Mouse (Mus musculus) G1E (cell line): ENCODE measurements around the gene Zswim1. TPM values are rescaled to one million over a fixed set of nuclear protein-coding genes. Genes with fewer than 3 reads are reported as not detected.
"Not testable (repeated sequence)": the region's sequence is repeated elsewhere in the genome, so short reads cannot be mapped to it uniquely, and the experiment has no call there.

Source experiments
- ATAC-seq: 2 replicates; pipeline ENCODE4 v1.8.0; 2016; ENCODE audit warnings: mild to moderate bottlenecking; ENCODE audit not compliant: insufficient number of reproducible peaks, poor library complexity, low FRiP score, severe bottlenecking; ENCODE audit errors: extremely low read depth
- DNase-seq: peaks from one replicate; pipeline ENCODE4 v3.0.0; 2012; ENCODE audit warnings: low spot score
- H3K27me3 ChIP-seq: 2 replicates; pipeline ENCODE4 v1.6.1; 2012; ENCODE audit warnings: mild to moderate bottlenecking, low read length, inconsistent platforms; ENCODE audit not compliant: insufficient read depth
- H3K36me3 ChIP-seq: replicated peaks from 2 replicates; pipeline ENCODE3; 2012; ENCODE audit warnings: mild to moderate bottlenecking, inconsistent platforms
- H3K4me1 ChIP-seq: 2 replicates; pipeline ENCODE4 v1.6.1; 2012; ENCODE audit warnings: low read depth, low read length, inconsistent platforms, mixed read lengths; ENCODE audit not compliant: insufficient read depth
- H3K4me3 ChIP-seq: 2 replicates; pipeline ENCODE4 v1.5.1; 2012; ENCODE audit warnings: low read depth, mild to moderate bottlenecking, inconsistent platforms, low read length, moderate library complexity, mixed read lengths
- H3K9me3 ChIP-seq: replicated peaks from 2 replicates; pipeline ENCODE4 v1.6.1; 2012; ENCODE audit warnings: inconsistent platforms
- CTCF ChIP-seq: IDR thresholded peaks from 2 replicates; pipeline ENCODE4 v1.5.1; 2012; ENCODE audit warnings: low read depth, low read length, inconsistent platforms, mixed read lengths
- GATA1 ChIP-seq: IDR thresholded peaks from 2 replicates; pipeline ENCODE4 v1.6.1; 2012; ENCODE audit warnings: borderline replicate concordance, low read length, inconsistent platforms, mixed read lengths
- GATA2 ChIP-seq: IDR thresholded peaks from 2 replicates; pipeline ENCODE4 v1.6.1; 2012; ENCODE audit warnings: low read depth, low read length, inconsistent platforms, borderline replicate concordance
- POLR2AphosphoS5 ChIP-seq: IDR thresholded peaks from 2 replicates; pipeline ENCODE4 v1.6.1; 2012; ENCODE audit warnings: low read depth, low read length, inconsistent platforms; ENCODE audit not compliant: insufficient replicate concordance
- TAL1 ChIP-seq: conservative IDR thresholded peaks from 2 replicates; pipeline ENCODE4 v1.6.1; 2012; ENCODE audit warnings: low read depth, low read length, inconsistent platforms, mixed read lengths
- polyA plus RNA-seq: library from polyadenylated mRNA; stranded (reverse); fragments of >175 nt; gene quantifications from 2 replicates; pipeline ENCODE4 v1.2.3, GENCODE M21; 2012
- total RNA-seq, 2 experiments: library from RNA; stranded (forward) in 1 of 2; stranded (reverse) in 1 of 2; fragments of 200-1000 nt in 1 of 2; fragments of >200 nt in 1 of 2; fragmentation: Nextera tagmentation in 1 of 2; gene quantifications; 2 replicates each; pipeline ENCODE4 v1.2.3; 2014 to 2017

The Zswim1 gene
- total and polyA plus RNA-seq, 3 experiments: 3.8 to 38.4 (median 19.0) TPM

DNA sequence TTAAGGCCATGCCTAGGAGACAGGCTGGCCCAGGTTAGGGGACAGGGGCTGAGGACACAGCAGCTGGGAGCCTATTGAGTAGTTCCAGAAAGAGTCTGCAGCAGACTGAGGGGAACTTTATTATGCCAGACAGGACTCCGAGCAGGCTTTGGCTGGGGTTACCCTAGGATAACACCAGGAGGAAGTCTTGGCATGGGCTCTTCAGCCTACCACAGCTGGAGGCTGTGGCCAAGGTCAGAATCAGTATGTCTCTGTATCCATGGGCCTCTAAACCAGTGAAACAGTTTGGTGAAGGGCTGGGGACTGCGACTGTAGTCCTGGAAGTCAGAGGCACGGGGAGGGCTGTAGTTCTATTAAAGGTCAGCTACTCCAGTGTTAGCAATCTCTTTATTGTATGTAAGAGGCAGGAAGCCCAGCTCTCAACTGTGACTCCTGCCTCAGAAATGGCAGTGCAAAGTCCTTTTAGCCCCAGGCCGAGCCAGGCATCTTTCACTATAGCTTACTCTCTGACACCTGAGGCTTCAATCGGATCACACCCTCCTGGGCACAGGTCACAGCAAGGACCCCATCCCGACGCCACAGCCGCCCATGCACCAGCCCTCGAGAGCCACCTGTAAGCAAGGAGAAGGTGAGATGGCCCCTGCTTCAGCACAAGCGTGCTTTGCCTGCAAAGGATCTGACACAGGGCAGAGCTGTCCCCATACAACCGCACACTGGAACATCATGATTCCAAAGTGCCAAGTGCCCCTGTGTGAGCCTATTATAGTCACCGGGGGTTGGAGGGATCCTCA lies 29.9 kb upstream of the Zswim1 start:
- ATAC-seq: no peak
- DNase-seq: no peak
- H3K27me3 ChIP-seq: no peaks in the 10 kb centered on the region
- TF ChIP-seq CTCF: no peak
- no peak for TF ChIP-seq TAL1
- no peak for TF ChIP-seq GATA2
- no peak for TF ChIP-seq POLR2AphosphoS5
- TF ChIP-seq GATA1: no peak
- no peaks in the 10 kb centered on the region for H3K9me3 ChIP-seq
- peaks cover 26% of the 10 kb centered on the region for H3K4me1 ChIP-seq
- no peak overlapping the region for H3K4me3 ChIP-seq
- peaks cover 93% of the 10 kb centered on the region for H3K36me3 ChIP-seq

DNA sequence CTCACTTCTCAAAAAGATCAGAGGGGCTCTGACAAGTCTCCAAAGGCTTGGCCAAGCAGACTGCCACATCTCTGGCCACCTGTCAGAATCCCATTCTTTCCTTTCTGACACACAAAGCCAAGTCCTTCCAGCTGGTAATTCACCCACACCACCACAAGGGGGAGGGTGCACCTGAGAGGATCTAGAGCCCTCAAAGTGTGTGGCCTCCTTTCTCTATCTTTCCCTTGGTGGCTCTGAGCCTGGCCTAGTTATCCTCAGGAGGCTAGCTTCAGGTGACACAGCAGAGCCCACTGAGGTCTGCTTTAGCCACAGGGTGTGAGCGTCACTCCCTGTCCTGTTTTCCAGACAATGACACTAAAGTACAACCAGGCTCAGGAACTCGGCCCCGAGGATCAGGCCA lies 29.2 kb upstream of the Zswim1 start:
- peak; percentile 73 for TF ChIP-seq CTCF
- no peak for TF ChIP-seq TAL1
- H3K36me3 ChIP-seq: peaks cover 95% of the 10 kb centered on the region

DNA sequence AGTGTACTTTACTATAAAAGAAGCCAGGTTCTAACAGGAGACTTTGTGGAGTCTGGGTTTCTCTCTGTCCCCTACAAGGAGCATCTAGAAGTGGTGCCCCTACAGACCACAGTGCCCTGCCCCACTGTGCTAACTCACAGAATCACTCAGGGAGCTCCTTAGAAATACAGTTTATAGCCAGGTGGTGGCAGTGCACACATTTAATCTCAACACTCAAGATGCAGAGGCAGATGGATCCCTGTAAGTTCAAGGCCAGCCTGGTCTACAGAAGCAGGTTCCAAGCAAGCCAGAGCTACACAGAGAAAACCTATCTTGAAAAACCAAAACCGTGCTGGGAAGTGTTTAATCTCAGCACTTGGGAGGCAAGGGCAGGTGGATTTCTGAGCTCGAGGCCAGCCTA lies 28.7 kb upstream of the Zswim1 start:
- TF ChIP-seq GATA1: no peak
- TF ChIP-seq POLR2AphosphoS5: no peak
- TF ChIP-seq GATA2: no peak
- no peak for TF ChIP-seq TAL1
- TF ChIP-seq CTCF: no peak
- H3K9me3 ChIP-seq: no peaks in the 10 kb centered on the region
- H3K4me1 ChIP-seq: peaks cover 19% of the 10 kb centered on the region
- H3K36me3 ChIP-seq: peaks cover 91% of the 10 kb centered on the region
- no peak overlapping the region for H3K4me3 ChIP-seq
- ATAC-seq: no peak
- H3K27me3 ChIP-seq: no peaks in the 10 kb centered on the region
- no peak for DNase-seq

More for the DNA sequence above, 29.2 kb upstream of the Zswim1 start:
- no peak overlapping the region for H3K4me3 ChIP-seq
- H3K4me1 ChIP-seq: peaks cover 24% of the 10 kb centered on the region
- DNase-seq (peak; percentile 35), ATAC-seq (no peak)
- H3K9me3 ChIP-seq: no peaks in the 10 kb centered on the region
- no peaks in the 10 kb centered on the region for H3K27me3 ChIP-seq

DNA sequence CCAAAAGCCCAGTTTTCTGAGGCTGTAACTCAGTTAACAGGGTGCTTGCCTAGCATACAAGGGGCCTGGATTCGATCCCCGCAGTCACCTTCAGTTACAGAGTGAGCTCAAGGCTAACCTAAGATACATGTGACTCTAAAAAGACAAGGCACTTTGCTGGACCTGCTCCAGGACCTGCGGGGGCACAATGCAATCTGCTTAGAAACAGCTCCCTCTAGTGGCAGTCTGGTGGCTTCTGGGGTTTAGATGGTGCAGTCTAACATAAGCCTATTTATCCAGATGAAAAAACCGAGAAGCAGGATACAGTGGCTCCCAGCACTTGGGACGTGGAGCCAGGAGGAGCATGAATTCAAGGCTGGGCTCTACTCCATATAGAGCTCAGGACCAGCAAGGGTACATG lies 28.2 kb upstream of the Zswim1 start:
- TF ChIP-seq GATA1 (no peak), CTCF (peak; percentile 89)
- H3K9me3 ChIP-seq: no peaks in the 10 kb centered on the region
- H3K27me3 ChIP-seq: no peaks in the 10 kb centered on the region
- ATAC-seq: peak; percentile 49
- peak; percentile 83 for DNase-seq
- peaks cover 15% of the 10 kb centered on the region for H3K4me1 ChIP-seq
- peaks cover 91% of the 10 kb centered on the region for H3K36me3 ChIP-seq
- no peak overlapping the region for H3K4me3 ChIP-seq

DNA sequence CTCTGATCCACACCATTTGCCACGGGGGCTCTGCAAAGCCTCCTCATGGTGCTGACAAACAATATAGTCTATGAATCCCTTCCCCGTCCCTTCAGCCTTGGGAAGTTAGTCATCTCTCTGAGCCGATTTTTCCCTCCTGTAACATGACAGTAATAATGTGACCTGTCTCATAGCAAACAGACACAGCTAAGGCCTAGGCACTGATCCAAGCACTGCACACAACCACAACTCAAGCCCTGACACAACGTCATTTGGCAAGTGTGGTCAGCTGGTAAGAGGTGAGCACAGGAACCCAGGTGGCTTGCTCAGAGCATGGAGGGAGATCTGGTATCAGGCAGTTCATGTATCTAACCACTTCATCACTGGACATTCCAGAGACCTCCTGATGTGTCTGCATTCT lies 26.6 kb upstream of the Zswim1 start:
- no peak overlapping the region for H3K4me3 ChIP-seq
- ATAC-seq (no peak), DNase-seq (no peak)
- peaks cover 93% of the 10 kb centered on the region for H3K36me3 ChIP-seq
- peaks cover 6% of the 10 kb centered on the region; the same call in 1 of the 2 replicates for H3K4me1 ChIP-seq
- H3K9me3 ChIP-seq: no peaks in the 10 kb centered on the region
- H3K27me3 ChIP-seq: no peaks in the 10 kb centered on the region
- no peak for TF ChIP-seq GATA1
- no peak for TF ChIP-seq CTCF
- no peak for TF ChIP-seq TAL1
- TF ChIP-seq POLR2AphosphoS5: no peak
- no peak for TF ChIP-seq GATA2

DNA sequence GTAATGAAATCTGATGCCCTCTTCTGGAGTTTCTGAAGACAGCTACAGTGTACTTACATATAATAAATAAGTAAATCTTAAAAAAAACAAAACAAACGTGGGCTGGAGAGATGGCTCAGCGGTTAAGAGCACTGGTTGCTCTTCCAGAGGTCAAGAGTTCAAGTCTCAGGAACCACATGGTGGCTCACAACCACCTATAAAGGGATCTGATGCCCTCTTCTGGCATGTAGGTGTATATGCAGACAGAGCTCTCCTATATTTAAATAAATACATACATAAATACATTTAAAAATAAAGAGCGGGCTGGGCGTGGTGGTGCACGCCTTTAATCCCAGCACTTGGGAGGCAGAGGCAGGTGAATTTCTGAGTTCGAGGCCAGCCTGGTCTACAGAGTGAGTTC lies 23.9 kb upstream of the Zswim1 start:
- H3K4me3 ChIP-seq, ATAC-seq, H3K9me3 ChIP-seq, H3K27me3 ChIP-seq, DNase-seq: not testable (repeated sequence)
- peaks cover 92% of the 10 kb centered on the region for H3K36me3 ChIP-seq
- H3K4me1 ChIP-seq: peaks cover 14% of the 10 kb centered on the region
